Mouse (Mus musculus) forebrain, embryonic 13.5 days (tissue): ENCODE measurements around the gene Gpc2. TPM values are rescaled to one million over a fixed set of nuclear protein-coding genes. Genes with fewer than 3 reads are reported as not detected.

Source experiments
- ATAC-seq: fragments of 200-750 bp; cut with Nextera tagmentation; 2 replicates; pipeline ENCODE4 v1.8.0; 2017
- H3K27ac ChIP-seq: fragments of 300-500 bp; sonication (generic); 2 replicates; pipeline ENCODE4 v1.5.1; 2015; ENCODE audit warnings: inconsistent platforms, mild to moderate bottlenecking, moderate library complexity
- H3K27me3 ChIP-seq: fragments of 300-500 bp; sonication (generic); 2 replicates; pipeline ENCODE4 v1.6.1; 2015; ENCODE audit warnings: mild to moderate bottlenecking, inconsistent platforms
- H3K36me3 ChIP-seq: fragments of 300-500 bp; sonication (generic); 2 replicates; pipeline ENCODE4 v1.6.1; 2015; ENCODE audit warnings: mild to moderate bottlenecking, inconsistent platforms; ENCODE audit not compliant: poor library complexity, severe bottlenecking
- H3K4me1 ChIP-seq: fragments of 300-500 bp; sonication (generic); 2 replicates; pipeline ENCODE4 v1.6.1; 2015; ENCODE audit warnings: inconsistent platforms
- H3K4me2 ChIP-seq: fragments of 300-500 bp; sonication (generic); 2 replicates; pipeline ENCODE4 v1.6.1; 2015; ENCODE audit warnings: inconsistent platforms, mild to moderate bottlenecking, moderate library complexity
- H3K4me3 ChIP-seq: fragments of 300-500 bp; sonication (generic); 2 replicates; pipeline ENCODE4 v1.5.1; 2015; ENCODE audit warnings: mild to moderate bottlenecking, inconsistent platforms
- H3K9ac ChIP-seq: fragments of 300-500 bp; sonication (generic); 2 replicates; pipeline ENCODE4 v1.6.1; 2015; ENCODE audit warnings: mild to moderate bottlenecking, inconsistent platforms
- H3K9me3 ChIP-seq: fragments of 300-500 bp; sonication (generic); replicated peaks from 2 replicates; pipeline ENCODE4 v1.6.1; 2016; ENCODE audit warnings: inconsistent platforms
- WGBS: fragments of 180-500 bp; shearing (Covaris S2); methylation state at CpG from one replicate; pipeline ENCODE4 v1.1.7; 2015; 5-methylcytosine and 5-hydroxymethylcytosine counted together
- polyA plus RNA-seq: library from polyadenylated mRNA; unstranded; fragments of >200 nt; fragmentation: Nextera tagmentation; extraction: Ambion mirVana; gene quantifications from 2 replicates; pipeline ENCODE4 v1.2.1, GENCODE M21; 2015

Gpc2 gene
- polyA plus RNA-seq, 1 experiment from 2014 or later = 137 TPM

DNA sequence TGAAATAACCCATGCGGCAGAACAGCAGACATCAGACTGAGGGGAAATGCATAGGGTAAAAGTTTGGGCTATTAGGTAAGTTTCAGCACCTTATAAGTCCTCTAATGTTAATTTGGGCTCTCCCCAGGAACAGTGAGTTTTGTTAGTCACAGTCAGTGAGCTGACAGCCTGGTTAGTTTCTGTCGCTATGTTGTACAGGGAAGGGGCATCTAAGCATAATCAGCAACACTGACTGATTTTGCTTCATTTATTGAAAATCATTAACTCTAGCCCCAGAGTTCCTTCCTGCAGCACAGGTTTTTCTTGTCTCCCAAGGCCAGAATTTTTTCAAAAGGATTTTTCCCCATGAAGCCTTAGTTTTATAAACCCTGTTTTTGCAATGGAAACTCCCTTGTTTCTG is 46.0 kb downstream of the Gpc2 start:
- H3K9ac ChIP-seq = no peak overlapping the region
- H3K9me3 ChIP-seq = no peaks in the 10 kb centered on the region
- WGBS = 89% methylated on average over 2 of the region's 2 CpGs
- no peaks in the 10 kb centered on the region for H3K36me3 ChIP-seq
- H3K4me3 ChIP-seq = no peak overlapping the region
- no peak overlapping the region for H3K27ac ChIP-seq
- no peaks in the 10 kb centered on the region for H3K27me3 ChIP-seq
- no peaks in the 10 kb centered on the region for H3K4me1 ChIP-seq
- no peak overlapping the region for H3K4me2 ChIP-seq
- ATAC-seq = no peak

DNA sequence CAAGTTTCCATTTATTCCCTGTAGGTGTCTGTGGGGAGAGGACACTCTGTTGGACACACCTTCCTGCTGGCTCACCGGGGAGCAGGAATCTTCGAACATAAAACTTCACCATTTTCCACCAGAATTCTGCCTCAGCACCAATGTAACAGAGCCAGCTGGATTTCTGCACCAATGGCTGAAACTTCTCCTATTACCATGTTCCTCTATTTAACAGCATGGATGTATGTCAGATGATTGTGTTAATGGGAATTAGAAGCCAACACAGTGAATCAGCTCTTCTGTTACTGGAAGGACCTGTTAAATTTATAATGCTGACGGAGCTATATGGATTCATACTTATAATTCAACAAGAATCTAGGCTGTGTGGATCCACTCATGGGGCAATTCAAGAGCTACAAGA is 50.3 kb downstream of the Gpc2 start:
- H3K27me3 ChIP-seq = no peaks in the 10 kb centered on the region
- H3K27ac ChIP-seq = no peak overlapping the region
- no peak overlapping the region for H3K4me2 ChIP-seq
- no peaks in the 10 kb centered on the region for H3K36me3 ChIP-seq
- 90% methylated on average over 3 of the region's 3 CpGs for WGBS
- no peaks in the 10 kb centered on the region for H3K4me1 ChIP-seq
- no peaks in the 10 kb centered on the region for H3K9me3 ChIP-seq
- ATAC-seq = no peak
- no peak overlapping the region for H3K9ac ChIP-seq
- no peak overlapping the region for H3K4me3 ChIP-seq

DNA sequence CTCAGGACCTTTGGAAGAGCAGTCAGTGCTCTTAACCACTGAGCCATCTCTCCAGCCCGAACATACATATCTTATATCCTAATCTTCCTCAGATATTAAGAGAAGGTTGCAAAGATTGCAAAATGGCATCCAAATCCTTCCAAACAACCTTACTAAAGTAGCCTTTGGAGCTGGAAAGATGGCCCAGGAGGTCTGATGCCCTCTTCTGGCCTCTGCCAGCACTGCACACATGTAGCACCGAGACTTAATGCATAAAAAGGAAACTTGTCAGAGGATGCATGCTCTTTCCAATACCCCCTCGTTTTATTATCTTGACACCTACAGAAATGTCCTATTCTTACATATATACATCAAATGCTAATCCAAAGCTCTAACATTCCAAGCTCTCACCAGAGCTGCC is 51.8 kb downstream of the Gpc2 start:
- no peak overlapping the region for H3K9ac ChIP-seq
- no peaks in the 10 kb centered on the region for H3K27me3 ChIP-seq
- no peaks in the 10 kb centered on the region for H3K4me1 ChIP-seq
- WGBS = 66% methylated on average over 3 of the region's 3 CpGs
- ATAC-seq = no peak
- no peaks in the 10 kb centered on the region for H3K36me3 ChIP-seq
- no peak overlapping the region for H3K4me2 ChIP-seq
- no peaks in the 10 kb centered on the region for H3K9me3 ChIP-seq
- H3K4me3 ChIP-seq = no peak overlapping the region
- no peak overlapping the region for H3K27ac ChIP-seq

DNA sequence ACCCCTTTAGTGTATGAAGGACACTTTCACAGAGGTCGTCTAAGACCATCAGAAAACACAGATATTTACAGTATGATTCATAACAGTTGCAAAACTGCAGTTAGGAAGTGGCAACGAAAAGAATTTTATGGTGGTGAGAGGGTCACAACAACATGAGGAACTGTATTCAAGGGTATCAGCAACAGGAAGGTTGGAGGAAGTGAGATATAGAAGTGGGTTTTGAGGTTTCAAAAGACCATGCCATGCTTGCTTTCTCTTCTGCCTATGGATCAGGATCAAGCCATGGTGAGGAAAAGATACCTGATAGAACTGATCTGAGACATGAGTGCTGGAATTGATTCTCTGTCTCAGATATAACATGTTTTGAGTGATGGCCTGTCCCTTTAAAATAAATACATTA is 52.4 kb downstream of the Gpc2 start:
- Histone ChIP-seq H3K9me3 (no peaks in the 10 kb centered on the region), H3K36me3 (no peaks in the 10 kb centered on the region), H3K4me2 (no peak overlapping the region), H3K4me3 (no peak overlapping the region), H3K27ac (no peak overlapping the region), H3K27me3 (no peaks in the 10 kb centered on the region), H3K4me1 (no peaks in the 10 kb centered on the region), H3K9ac (no peak overlapping the region)
- 74% methylated on average over 2 of the region's 2 CpGs for WGBS
- ATAC-seq = no peak

DNA sequence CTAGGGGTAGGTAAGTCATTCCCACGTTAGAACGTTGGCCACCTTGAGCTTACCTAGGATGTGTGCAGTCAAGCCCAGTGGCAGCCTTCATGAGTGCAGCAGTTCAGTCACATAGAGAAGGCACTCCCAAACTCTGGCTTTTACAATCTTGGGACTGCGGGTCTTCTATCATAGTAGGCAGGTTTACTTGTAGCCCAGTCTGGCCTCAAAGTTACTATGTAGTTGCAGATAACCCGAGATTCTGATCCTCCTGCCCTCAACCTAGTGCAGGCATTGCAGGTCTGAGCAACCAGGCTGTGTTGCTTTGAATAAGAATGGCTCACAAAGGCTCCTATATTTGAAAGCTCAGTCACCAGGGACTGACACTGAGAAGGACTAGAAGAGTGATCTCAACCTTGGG is 53.3 kb downstream of the Gpc2 start:
- no peaks in the 10 kb centered on the region for H3K9me3 ChIP-seq
- no peak overlapping the region for H3K4me2 ChIP-seq
- H3K4me1 ChIP-seq = no peaks in the 10 kb centered on the region
- H3K27me3 ChIP-seq = no peaks in the 10 kb centered on the region
- no peaks in the 10 kb centered on the region for H3K36me3 ChIP-seq
- 77% methylated on average over 4 of the region's 4 CpGs for WGBS
- H3K27ac ChIP-seq = no peak overlapping the region
- H3K9ac ChIP-seq = no peak overlapping the region
- no peak for ATAC-seq
- H3K4me3 ChIP-seq = no peak overlapping the region

DNA sequence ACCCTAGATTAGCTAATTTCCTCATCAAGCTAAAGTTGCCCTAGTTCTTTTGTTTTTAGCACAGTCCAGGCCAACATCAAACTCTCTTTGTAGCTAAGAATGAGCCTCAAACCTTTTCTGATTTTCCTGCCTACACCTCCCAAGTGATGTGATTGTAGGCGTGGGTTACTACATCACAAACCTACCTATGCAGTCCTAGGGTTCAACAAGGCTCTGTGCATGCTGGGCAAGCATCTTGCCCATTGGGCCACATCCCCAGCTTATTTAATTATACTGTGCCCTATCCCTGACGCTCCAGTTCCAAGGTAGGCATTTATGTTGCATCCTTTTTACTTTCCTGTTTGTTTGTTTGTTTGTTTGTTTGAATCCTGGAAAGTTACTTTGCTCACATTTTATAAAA is 54.1 kb downstream of the Gpc2 start, which contains the start of gene Nxpe5:
Nxpe5 (plus strand) TSS at position 199 of the 400 bp plus-strand sequence.
- no peaks in the 10 kb centered on the region for H3K36me3 ChIP-seq
- ATAC-seq = no peak
- H3K27me3 ChIP-seq = no peaks in the 10 kb centered on the region
- H3K4me1 ChIP-seq = no peaks in the 10 kb centered on the region
- no peak within 1 kb of the TSS for H3K4me3 ChIP-seq
- H3K9me3 ChIP-seq = no peaks in the 10 kb centered on the region
- 63% methylated on average over 2 of the region's 2 CpGs for WGBS
- H3K4me2 ChIP-seq = no peak within 1 kb of the TSS
- H3K9ac ChIP-seq = no peak within 1 kb of the TSS
- H3K27ac ChIP-seq = no peak within 1 kb of the TSS

Other genes starting within 250 kb of the Gpc2 start
- gene Smok3c, start 226.8 kb downstream of the Gpc2 start, polyA plus RNA-seq = not detected in 2 replicates
- gene Zkscan1, start 194.9 kb downstream of the Gpc2 start, polyA plus RNA-seq = 24.7 and 27.5 TPM in 2 replicates
- gene Zscan21, start 163.1 kb downstream of the Gpc2 start, polyA plus RNA-seq = 111 and 123 TPM in 2 replicates
- gene Zfp113, start 124.3 kb downstream of the Gpc2 start, polyA plus RNA-seq = 46.1 and 49.5 TPM in 2 replicates
- gene Cops6, start 118.9 kb downstream of the Gpc2 start, polyA plus RNA-seq = 308 and 315 TPM in 2 replicates
- 29.2 and 29.7 TPM in 2 replicates for gene Ap4m1, start 108.0 kb downstream of the Gpc2 start, polyA plus RNA-seq
- 258 and 276 TPM in 2 replicates for gene Mcm7, start 107.6 kb downstream of the Gpc2 start, polyA plus RNA-seq
- 115 and 121 TPM in 2 replicates for gene Taf6, start 92.6 kb downstream of the Gpc2 start, polyA plus RNA-seq
- gene Cnpy4, start 92.5 kb downstream of the Gpc2 start, polyA plus RNA-seq = 48.1 and 48.2 TPM in 2 replicates
- 10.8 and 12.2 TPM in 2 replicates for gene Mblac1, start 85.7 kb downstream of the Gpc2 start, polyA plus RNA-seq
- not detected in 2 replicates for gene Nxpe5, start 54.1 kb downstream of the Gpc2 start, polyA plus RNA-seq
- 67.4 TPM in 2 replicates for gene Lamtor4, start 24.5 kb downstream of the Gpc2 start, polyA plus RNA-seq
- 9.1 and 10.0 TPM in 2 replicates for gene BC037034, start 16.0 kb downstream of the Gpc2 start, polyA plus RNA-seq
- gene Gal3st4, start 7.2 kb downstream of the Gpc2 start, polyA plus RNA-seq = 1.6 and 2.8 TPM in 2 replicates
- 0.09 and 0.18 TPM in 2 replicates for gene Gm43720, start within 50 bp of the Gpc2 start, polyA plus RNA-seq
- gene Stag3, start 235 bp upstream of the Gpc2 start, polyA plus RNA-seq = 2.4 and 2.9 TPM in 2 replicates
- gene Pvrig, start 62.0 kb upstream of the Gpc2 start, polyA plus RNA-seq = not detected in 2 replicates
- 69.2 and 74.6 TPM in 2 replicates for gene Zfp157, start 161.5 kb upstream of the Gpc2 start, polyA plus RNA-seq